Mouse (Mus musculus) R1 (cell line): ENCODE results near the gene Dbr1.
"Not testable (repeated sequence)": the region's sequence is repeated elsewhere in the genome, so short reads cannot be mapped to it uniquely, and the experiment has no call there.

Experiments used
- DNase-seq: peaks from one replicate; pipeline ENCODE4 v3.0.0-alpha.2; 2018; ENCODE audit warnings: low read depth, low spot score

Dbr1 gene

DNA sequence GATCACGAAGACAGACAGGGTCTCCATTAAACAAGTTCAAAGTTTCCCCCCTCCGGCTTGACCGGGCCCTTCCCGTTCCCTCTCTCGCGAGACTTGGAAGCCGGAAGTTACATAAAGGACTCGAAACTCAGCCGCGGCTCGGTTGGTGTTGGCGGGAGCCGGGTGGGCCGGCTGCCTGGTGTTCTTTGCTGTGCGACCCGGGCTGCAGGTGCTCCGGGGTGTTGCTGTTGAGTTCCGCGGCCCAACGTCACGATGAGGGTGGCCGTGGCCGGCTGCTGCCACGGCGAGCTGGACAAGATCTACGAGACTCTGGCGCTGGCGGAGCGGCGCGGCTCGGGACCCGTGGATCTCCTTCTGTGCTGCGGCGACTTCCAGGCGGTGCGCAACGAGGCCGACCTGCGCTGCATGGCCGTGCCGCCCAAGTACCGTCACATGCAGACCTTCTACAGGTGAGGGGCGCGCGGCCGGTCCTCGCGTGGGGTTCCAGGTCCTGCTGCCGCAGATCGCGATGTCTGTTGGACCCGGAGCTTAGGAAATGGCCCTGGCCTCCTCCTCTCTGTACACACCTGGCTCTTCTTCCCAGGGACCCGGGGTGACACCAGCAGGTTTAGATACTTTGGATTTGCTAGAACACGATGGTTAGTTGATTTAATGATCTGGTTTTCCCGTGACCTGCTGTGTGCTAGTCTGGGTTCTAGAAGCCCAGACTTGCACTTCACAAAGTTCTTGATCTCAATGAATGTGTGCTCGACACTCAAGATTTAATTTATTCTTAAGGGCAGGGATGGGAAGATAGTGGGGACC is at the start of gene Dbr1:
Gene Dbr1, plus strand, starts transcription at position 123 of the 804 bp plus-strand sequence.
- peak; percentile 96 for DNase-seq

DNA sequence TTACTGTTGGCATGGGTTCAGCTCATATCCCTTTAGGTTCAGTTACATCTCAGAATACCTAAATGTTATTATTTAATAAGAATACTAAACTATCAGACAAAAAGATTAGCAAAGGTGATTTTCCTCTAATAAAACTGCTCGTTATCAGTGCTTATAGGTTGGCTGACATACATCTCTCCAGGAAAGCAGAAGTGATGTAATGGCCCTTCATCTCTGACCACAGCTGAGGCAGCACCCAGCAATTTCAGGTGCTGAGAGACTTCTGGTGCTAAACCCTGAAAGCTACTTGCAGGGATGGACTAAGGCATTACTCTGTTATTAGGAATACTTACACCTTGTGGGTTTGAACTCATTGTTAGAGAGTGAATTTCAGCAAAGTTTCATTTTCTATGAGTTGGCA is 43.7 kb upstream of the Dbr1 start:
- DNase-seq: no peak

DNA sequence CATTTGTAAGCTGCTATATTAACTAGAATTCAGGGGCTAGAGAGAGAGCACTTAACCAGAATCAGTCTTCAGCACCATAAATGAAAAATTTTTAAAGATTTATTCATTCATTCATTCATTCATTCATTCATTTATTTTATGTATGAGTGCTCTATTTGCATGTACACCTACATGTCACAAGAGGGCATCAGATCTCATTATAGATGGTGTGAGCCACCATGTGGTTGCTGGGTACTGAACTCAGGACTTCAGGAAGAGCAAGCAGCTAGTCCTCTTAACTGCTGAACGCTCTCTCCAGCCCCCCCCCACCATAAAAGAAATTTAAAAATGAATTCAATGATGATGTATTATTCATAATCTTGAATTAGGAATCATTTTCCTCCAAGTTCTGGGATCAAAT is 29.3 kb upstream of the Dbr1 start:
- no peak for DNase-seq

DNA sequence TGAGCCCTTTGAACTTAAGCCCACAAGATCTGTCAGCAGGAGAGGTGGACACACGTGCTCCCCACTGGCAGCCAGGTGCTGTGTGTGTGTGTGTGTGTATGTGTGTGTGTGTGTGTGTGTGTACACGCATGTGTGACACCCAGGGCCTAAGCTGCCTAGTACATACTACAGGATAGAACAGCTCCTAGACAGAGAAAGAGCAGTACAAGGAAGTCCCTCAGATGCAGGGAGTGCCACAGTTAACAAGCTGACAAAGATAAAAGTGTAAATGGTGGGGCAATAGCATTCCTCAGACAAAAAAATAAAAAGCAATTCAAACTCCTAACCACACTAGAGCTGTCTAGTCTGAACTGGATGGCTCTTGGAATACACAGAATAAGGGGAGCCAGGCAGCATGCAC is 23.5 kb upstream of the Dbr1 start:
- DNase-seq: no peak

DNA sequence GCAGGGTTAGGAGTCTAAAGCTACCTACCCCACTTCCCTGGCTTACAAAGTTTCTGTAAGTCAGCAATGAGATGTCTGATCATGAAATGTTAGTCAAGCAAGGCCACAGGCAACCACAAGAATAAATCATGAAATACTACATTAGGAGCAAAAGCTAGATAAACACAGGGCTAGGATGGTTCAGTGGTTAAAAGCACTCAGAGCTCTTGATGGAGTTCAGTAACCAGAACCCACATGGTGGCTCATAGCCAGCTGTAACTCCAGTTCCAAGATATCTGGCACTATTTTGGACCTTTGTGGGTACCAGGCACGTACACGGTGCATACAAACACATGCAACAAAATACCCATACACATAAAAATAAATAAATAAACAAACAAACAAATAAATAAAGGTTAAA is 22.6 kb upstream of the Dbr1 start:
- no peak for DNase-seq

DNA sequence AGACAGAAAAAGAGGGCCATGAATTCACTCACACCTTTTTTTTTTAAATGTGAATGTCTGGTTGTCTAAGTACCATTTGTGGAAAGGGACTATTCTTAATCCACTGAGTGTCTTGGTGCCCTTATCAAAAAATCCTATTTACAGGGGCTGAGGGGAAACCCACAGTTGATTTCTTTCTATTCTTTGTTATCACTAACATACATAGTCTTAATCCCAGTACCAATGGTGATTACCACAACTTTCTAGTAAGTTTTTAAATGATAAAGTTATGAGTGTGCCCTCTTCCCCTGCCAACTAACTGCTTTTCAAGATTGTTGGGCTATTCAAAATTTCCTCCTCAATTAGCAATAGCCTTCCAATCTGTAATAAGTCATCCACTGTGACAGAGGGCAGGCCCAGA is 21.5 kb upstream of the Dbr1 start:
- no peak for DNase-seq

DNA sequence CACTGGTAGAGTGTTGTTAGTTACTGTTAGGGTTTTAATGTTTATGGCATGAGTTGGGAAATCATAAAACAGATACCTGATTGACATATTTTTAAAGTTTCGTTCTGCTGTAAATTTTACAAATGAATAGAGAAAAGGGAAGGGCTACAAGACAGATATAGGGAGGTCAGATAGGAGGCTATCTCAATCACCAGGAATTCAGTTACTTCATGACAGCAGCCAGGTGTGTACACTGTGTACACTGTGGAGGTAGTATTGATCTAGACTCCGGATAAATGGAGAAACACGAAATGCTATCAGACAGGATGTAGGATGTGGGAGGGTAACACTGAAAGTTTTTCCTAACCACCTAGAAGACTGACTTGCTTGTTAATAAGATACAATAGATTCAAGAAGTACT is 20.3 kb upstream of the Dbr1 start:
- no peak for DNase-seq

DNA sequence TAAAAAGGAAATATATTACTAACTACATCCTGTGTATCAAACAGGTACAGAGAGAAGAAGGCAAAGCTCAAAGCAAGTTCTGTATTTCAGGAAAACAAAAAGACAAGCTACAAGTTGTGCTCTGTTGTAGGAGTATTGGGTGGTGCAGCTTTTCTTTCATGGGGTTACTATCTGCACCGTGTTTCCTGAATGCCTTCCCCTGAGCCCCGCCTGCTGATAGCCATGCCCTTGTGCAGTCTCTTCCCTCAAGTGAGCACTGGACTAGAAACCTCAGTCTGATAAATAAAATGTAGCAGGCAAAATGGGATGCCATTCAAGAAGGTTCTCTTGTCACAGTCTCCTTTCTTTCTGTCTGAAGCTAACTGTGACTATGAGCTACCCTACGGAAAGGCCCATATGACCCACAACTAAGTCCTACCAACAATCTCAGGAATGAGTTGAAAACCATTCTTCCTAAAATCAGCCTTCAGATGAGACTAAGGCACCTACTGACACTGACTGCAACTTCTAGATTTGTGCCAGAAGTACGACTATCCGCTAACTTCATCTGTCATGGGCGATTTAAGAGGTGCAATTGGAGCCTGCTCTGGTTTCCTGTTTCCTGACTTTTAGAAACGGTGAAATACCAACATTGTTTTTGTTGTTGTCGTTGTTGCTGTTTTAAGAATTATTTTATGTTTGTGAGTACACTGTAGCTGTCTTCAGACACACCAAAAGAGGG is 17.9 kb upstream of the Dbr1 start:
- DNase-seq: no peak

DNA sequence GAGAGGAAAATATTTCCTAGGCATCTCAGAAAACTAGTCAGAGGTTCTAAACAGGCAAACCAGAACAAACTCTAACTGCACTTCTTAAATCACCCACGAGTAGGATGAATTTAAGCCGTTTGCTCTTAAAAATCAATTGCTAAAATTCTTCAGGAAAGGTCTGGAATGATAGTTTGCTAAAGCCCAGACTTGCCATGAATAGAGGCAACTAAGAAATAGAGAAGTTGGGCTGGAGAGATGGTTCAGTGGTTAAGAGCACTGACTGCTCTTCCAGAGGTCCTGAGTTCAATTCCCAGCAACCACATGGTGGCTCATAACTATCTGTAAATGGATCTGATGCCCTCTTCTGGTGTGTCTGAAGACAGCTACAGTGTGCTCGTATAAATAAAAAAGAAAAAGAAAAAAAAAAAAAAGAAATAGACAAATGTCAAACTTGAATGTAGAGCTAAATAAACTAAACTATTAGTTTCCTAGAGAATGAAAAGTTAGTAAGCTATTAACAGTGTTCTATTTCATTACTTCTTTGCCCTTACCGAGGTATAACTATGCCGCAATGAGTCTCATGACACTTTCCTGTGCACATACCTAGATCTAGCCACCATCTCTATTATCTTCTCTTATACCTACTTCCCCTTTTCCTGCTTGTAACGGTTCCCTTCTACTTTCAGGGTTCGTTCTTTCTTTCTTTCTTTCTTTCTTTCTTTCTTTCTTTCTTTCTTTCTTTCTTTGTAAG is 16.6 kb upstream of the Dbr1 start:
- DNase-seq: no peak

DNA sequence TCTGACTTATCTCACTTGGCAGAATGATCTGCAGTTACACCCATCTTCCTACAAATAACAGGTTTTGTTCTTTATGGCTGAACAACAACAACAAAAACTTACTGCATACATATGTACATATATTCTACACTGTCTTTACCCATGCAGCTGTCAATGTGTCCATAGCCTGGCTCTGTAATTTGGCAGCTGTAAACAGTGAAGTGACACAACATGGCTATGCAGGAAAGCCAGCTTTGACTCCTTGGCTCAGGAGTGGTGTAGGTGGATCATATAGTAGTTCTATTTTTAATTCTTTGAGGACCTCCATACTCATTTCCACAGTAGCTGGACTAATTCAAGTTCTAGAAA is 16.1 kb upstream of the Dbr1 start:
- DNase-seq: no peak

DNA sequence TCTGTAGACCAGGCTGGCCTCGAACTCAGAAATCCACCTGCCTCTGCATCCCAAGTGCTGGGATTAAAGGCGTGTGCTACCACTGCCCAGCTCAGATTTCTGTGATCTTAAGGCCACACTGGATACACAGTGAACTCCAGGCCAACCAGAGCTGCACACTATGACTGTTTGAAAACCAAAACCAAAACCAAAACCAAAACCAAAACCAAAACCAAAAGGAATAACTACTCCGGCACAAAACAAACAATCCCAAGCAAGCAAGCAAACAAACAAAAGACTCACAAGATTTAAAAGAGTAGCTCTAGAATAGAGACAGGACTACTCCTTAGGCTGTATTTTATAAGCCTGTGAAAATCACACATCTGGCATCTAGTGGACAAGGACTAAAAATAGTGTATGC is 15.2 kb upstream of the Dbr1 start:
- DNase-seq: no peak

DNA sequence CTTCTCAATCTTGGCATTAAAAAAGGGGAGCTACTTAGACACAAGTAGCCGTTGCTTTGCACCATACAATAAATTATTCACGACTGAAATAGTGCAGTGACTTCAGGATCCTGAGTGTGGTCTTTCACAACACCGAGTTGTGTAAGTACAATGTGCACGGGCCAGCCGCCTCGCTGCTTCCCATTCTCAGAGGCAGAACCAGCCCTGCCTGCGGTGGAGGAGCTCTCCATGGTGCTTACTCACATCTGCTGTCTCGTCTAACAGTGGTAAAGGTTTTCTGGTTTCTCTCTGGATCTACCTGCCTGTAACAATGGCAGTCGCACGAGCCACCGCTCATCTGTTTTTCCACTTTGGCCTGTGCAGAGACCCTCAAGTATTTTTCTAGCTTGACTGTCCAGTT is 11.9 kb upstream of the Dbr1 start:
- peak; percentile 81 for DNase-seq

DNA sequence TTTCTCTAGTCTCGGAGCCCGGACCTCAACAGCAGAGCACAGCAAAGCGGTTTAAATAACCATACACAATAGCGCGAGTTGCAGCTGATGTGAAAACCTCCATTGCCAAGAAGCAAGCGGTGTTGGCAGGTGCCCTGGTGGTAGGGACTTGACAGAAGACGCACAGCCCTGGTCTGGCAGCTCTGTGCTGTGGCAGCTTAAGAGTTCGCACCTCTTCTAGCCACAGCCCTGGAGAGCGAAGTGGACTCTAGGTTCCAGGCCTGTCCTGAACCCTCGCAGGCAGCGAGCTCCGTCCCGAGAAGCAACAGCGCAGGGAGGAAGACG is 7.6 kb upstream of the Dbr1 start:
- DNase-seq: no peak

DNA sequence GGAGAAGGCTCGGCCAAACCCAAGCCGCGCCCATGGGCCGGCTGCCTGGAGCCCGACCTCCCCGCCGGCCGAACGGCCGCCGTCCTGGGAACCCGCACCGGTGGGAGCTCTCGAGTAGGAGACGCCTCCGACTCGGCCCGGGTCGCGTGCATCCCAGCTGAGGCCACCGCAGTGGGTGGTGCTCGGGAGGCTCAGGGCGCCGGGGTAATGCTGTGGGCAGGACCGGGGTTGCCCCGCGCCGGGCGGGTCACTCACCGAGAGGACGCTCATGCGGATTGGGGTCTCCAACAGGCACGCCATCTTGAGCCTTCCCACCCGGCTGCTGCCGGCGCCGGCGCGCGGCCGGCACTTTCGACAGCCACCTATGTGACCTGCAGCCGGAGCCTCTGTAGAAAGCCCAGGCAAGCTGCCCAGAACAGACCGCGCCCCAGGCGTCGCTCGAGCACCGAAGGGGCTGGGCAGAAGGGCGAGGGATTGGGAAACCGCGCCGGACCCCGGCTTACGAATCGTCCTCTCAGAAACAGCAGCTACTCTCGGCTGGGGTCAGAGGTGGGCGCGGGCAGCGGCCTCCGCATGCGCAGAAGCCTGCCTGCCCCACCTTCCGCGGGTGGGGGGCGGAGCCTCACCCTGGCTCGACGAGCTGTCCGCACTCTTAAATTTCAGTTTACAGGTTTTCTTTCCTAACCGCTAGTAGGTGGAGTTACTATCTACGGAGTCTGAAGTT is 7.1 kb upstream of the Dbr1 start, which contains the start of gene Armc8:
Gene Armc8, minus strand, starts transcription at position 553 of the 724 bp plus-strand sequence.
- DNase-seq: peak; percentile 90

DNA sequence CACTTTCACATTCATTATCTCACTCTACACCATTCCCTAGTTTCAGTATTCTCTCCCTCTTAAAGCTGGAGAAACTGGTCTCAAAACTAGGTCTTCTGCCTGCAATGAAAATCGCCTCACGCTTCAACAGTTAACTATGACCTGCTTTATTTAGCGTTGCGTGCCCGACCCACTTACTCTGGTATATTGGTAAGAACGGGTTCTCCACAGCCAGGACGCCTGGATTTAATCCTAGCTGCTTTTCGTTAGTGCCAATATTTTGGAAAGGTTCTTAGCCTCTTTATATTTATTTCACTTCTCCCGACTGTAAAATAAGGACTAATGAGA is 6.6 kb upstream of the Dbr1 start:
- DNase-seq: no peak

DNA sequence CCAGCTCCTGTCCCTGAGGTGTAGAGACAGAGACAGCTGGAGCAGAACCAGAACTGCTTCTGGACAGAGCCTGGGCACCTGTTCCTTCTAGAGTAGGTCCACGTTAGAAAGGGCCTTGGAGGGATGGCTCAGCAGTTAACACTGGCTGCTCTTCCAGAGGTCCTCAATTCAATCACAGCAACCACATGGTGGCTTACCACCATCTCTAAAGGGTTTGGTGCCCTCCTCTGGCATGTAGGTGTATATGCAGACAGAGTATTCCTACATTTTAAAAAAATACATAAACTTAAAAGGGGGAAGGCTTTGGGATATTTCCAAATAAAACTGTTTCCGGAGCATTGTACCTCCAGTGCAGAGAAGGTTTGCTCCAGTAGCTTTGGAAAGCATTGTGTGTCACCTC is 5.1 kb downstream of the Dbr1 start:
- DNase-seq: peak; percentile 80

DNA sequence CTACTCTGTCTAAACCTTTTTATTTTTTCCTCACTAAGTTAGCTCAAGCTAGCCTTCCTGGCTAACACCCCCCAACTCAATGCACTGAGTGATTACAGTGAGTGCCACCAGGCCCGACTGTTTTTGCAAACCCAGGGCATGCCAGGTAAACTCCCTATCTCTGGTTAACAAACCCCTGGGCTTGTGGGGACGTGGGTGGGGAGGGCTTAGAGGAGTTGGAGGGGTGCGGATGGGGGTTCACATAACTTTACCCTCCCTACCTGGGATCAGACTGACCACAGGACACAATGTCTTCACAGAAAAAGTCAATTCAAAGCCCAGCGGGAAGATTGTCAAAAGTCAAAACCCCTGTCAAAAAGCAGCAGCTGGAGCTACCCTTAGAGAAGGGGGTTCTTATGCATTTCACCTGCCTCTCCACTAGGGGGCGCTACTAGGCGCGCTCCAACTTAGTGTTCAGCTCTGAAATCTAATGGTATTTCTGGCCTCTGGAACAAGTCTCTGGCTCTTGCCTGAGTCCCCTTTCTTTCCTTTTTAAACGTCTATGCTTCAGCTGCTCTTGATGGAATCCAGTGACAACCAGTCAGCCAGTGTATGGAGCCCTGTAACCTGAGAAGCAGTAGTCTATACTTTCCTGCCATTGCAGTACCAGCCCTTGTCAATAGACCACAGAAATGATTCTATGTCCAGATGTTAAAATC is 12.1 kb downstream of the Dbr1 start:
- DNase-seq: peak; percentile 67

DNA sequence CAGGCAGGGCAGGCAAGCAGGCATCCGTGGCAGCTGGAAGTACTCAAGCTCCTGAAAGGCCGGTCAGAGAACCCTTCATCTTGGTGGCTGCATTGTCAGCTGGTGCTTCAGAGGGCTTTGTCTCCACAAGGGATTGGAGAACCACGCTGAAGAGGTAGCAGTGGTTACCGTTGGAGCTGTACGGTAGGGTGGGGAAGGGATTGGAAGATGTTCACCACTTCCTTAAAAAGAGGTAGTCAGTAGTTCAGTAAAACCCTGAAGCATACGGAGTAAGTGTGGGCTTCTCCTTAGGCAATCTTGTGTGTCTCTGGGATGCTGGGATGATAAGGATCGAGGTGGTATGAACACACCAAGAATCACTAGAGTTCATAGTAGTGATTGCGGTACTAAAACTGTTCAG is 15.5 kb downstream of the Dbr1 start:
- peak; percentile 9 for DNase-seq

DNA sequence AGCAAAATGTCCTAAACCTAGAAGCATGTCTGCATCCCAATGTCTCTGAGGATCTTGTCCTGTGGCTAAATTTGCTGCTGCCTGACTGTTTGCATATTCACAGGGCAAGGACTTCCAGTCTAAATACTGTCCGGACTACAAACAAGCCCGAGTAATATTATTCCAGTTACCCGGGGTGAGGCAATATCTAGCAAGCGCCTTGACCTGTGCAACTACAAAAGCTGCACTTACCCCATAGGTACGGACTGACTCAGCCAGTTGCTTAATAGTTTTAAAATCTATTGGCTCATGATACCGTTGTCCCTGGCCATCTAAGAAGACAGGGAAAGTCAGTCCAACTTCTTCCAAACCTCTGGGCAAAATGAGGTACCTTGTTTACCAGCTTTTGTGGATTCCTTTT is 23.5 kb downstream of the Dbr1 start:
- not testable (repeated sequence) for DNase-seq

DNA sequence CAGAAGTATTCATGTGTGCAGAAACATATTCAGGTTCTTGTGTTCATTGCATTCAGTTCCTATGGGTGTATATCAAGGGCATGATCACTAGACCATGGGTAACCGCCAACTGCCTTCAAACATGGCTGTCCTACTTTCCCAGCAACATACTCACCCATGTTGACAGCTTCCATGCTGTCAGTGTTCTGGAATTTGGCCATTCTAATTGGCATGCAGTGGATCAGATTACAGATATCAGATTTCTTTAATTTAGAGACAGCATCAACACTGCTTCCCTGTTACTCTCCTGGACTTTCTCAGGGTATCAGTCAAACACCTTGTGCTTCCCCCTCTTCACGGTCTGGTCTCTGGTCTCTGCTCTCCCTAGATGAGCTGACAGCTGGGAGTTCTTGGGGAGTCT is 28.0 kb downstream of the Dbr1 start:
- DNase-seq: no peak

DNA sequence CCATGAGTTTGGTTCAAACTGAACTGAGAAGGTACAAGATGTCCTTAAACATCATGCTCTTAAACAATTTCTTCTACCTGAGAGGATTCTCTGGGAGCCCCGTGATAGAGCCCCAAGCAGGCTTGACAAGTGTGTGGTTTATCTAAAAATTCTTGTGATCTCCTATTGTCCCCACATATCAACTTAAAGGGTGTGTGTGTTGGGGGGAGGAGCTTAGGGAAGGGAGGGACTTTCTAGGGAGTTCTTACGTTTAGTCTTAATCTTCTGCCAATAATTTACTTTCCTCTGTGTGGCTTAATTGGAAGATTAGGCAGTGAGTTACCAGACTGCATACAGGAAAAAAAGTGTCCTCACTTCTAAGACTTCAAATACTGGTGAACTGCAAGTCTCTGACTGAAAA is 36.6 kb downstream of the Dbr1 start, which contains the start of gene A4gnt:
Gene A4gnt, plus strand, starts transcription at position 301 of the 400 bp plus-strand sequence.
- DNase-seq: no peak

DNA sequence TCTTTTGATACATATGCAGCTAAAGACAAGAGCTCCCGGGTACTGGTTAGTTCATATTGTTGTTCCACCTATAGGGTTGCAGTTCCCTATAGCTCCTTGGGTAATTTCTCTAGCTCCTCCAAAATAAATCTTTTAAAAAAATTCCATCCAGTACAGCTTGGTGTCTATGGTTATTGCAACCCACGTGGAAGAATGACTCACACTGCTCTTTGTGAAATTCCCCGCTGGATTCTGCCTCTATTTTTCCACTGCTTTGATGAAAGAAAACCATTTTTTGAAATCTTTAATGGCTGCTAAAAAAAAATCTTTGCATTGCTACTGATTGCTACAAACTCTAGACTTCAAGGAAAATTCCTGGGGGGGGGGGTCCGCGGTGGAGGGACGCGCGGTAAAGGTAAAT is 44.1 kb downstream of the Dbr1 start:
- DNase-seq: no peak
